Comparison of ENCODE assay signal across 15 mouse cellular contexts in the genomic region with DNA sequence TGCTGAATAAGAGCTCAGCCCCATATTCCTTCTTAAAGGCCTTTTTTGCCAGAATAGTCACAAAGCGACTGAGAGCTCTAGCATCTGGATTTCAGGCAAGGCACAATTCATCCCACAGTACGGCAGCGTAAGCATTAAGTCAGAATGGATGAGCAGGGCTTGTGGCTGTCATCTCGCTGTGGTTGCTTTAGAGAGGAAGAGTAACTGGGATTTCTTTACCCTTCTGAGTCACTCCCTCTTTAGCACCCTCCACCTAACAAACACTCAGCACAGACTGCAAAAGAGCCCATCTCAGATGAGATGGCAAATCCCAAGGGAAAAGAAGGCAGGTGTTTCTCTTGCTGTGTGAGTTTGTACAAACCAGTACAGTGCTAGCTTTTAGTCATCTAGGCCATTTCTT.
"Had no signal": no experiment of that assay in that cellular context is flagged by ENCODE, and none has a peak within 500 bp of the region (broad histone marks: within the 10 kb centered on the region; RNA-seq: fewer than 3 reads in every experiment).

No protein-coding gene starts in this region.

- H3K4me2 ChIP-seq: kidney, embryonic 15.5 days; limb, embryonic 13.5 days; midbrain, embryonic 12.5 days; neural tube, embryonic 13.5 days; stomach, embryonic 15.5 days had no signal

- H3K9me3 ChIP-seq: kidney, embryonic 15.5 days; limb, embryonic 13.5 days; midbrain, embryonic 12.5 days; neural tube, embryonic 13.5 days; stomach, embryonic 15.5 days had no signal

- H3K9ac ChIP-seq: kidney, embryonic 15.5 days; limb, embryonic 13.5 days; liver, embryonic 14.5 days; midbrain, embryonic 12.5 days; neural tube, embryonic 13.5 days; stomach, embryonic 15.5 days had no signal

- H3K27me3 ChIP-seq: kidney, embryonic 15.5 days; limb, embryonic 13.5 days; midbrain, embryonic 12.5 days; neural tube, embryonic 13.5 days; stomach, embryonic 15.5 days had no signal

- ATAC-seq: intestine, embryonic 16.5 days; midbrain, embryonic 16.5 days had no signal

- H3K4me1 ChIP-seq: kidney, embryonic 15.5 days; stomach, embryonic 15.5 days had no signal

- H3K4me3 ChIP-seq: kidney, embryonic 15.5 days; limb, embryonic 13.5 days; midbrain, embryonic 12.5 days; neural tube, embryonic 13.5 days; stomach, embryonic 15.5 days had no signal

- DNase-seq: kidney, adult 2 months; kidney, postnatal 14 days; layer of hippocampus, postnatal 36 days; lung, adult 18-20 months; right cerebral cortex, postnatal 25 days; spleen, adult 18-20 months; thymus, postnatal 36 days had no signal

- H3K36me3 ChIP-seq: kidney, embryonic 15.5 days; limb, embryonic 13.5 days; midbrain, embryonic 12.5 days; stomach, embryonic 15.5 days had no signal

- H3K27ac ChIP-seq: kidney, embryonic 15.5 days; limb, embryonic 13.5 days; liver, embryonic 14.5 days; midbrain, embryonic 12.5 days; neural tube, embryonic 13.5 days; stomach, embryonic 15.5 days had no signal
